Mouse (Mus musculus): ENCODE data around the gene Gm15517. TPM values are rescaled to one million over a fixed set of nuclear protein-coding genes. Genes with fewer than 3 reads are reported as not detected.
A peak's percentile ranks its signal among the peaks of the same experiment; 100 is the strongest.
"Not testable (repeated sequence)": the region's sequence is repeated elsewhere in the genome, so short reads cannot be mapped to it uniquely, and the experiment has no call there.

Gene Gm15517
- total RNA-seq (2021): not detected
- long read RNA-seq, experiment 1: 0 reads
- long read RNA-seq, experiment 2: 0 reads

DNA sequence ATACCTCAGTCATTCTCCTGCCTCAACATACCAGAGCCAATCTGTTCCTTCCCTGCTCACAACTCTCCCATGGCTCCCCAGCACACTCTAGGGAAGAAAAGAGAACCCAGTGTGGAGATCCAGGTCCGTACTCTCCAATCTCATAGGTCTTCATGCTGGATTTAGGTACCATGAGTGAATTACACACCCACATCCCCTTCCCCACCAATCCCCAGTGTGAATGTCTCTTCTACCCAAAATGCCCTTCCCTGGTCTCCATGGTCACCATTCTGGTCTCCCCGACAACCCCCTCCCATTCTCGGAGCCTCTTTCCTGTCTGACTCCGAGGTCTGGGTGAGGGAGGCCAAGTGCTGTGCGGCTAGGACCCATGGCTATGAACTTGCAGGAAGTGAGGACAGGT lies at the start of gene Gm15517:
Gm15517 (plus strand) TSS at position 301 of the 400 bp plus-strand sequence.
- Histone ChIP-seq H3K27ac (no peak within 1 kb of the TSS), H3K4me3 (no peak within 1 kb of the TSS)
- DNase-seq (ENCODE audit: low spot score in 2 of 2): no peak
- no peak for TF ChIP-seq CTCF (conservative IDR thresholded peaks at IDR 0.05)

DNA sequence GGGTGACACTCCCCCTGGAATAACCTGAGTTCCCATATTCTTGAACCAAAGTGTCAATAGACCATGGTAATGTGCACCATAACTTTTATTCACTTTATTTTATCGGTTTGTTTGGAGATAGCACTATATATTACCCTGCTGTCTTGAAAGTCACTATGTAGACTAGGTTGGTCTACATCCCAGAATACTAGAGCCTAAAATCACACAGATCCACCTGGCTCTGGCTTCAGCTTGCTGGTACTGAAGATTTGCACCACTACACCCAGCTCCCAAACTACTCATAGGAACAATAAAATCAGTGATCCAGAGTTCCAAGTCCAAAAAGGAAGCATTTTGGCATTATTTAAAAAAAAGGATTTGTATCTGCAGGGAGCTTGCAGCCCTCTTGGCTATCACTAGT lies 45.6 kb upstream of the Gm15517 start, which contains the start of gene Klk1b5:
Klk1b5 (plus strand) TSS at position 301 of the 400 bp plus-strand sequence.
- Histone ChIP-seq H3K4me3 (no peak within 1 kb of the TSS), H3K27ac (no peak within 1 kb of the TSS)
- DNase-seq (ENCODE audit: low spot score in 2 of 2): no peak
- no peak for TF ChIP-seq CTCF (conservative IDR thresholded peaks at IDR 0.05)

DNA sequence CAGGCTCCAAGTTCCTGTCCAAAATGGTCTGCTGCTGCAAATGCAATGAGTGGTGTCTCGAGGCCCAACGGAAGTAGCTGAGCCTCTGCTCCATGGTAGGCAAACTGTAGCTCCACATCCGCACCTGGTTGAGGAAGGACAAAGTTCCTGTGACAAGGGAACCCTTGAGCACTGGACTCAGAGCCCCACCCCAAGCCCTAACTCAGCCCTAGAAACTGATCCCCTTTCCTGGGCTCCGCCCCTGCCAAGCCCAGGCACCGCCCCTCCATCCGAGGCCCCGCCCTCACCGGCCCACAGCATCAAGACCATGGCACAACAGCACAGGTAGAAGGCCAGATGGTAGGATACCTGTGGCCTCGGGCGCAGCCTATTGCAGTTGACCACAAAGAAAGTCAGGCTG lies 39.6 kb upstream of the Gm15517 start:
- H3K27ac ChIP-seq; DNase-seq (ENCODE audit: low spot score in 2 of 2); H3K4me3 ChIP-seq: not testable (repeated sequence)

DNA sequence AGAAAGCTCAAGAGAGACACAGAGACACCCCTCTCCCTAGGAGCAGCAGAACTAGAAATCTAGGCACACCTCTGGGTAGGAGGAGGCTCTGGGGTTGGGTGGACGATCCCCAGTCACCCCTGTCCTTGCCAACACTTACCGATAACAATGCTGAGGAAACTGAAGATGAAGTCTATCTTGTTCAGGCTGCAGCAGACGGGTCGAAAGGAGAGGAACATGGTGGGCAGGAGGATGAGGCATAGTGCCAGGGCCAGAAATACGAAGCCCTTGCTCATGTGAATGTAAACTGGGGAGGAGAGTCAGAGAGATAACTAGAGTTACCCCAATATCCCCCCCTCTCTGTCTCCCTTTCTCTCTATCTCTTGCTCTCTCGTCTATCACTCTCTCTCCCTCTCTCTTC lies 38.9 kb upstream of the Gm15517 start:
- not testable (repeated sequence) for H3K27ac ChIP-seq; H3K4me3 ChIP-seq; DNase-seq (ENCODE audit: low spot score in 2 of 2)

DNA sequence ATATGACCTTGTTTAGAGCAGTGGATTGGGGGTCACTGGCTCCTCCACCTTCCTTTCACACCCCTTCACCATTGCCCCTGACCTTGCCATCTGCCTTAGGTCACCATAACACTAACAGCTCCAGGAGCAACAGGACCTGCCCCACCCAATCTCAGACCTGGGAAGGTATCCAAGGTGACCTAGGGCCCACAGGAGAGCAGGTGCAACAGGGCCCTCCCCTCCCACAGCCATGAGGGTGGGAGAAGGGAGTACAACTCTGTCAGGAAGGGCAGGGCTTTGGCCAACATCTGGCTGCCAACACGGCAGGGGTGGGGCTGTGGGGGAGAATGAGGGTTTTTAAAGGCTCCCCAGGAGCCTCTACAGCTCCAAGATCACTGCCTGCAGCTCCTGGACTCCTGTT lies 36.2 kb upstream of the Gm15517 start, which contains the start of gene Klk1:
Klk1 (plus strand) TSS at position 285 of the 400 bp plus-strand sequence.
- Histone ChIP-seq H3K4me3 (no peak within 1 kb of the TSS), H3K27ac (no peak within 1 kb of the TSS)
- no peak for TF ChIP-seq CTCF (conservative IDR thresholded peaks at IDR 0.05)
- DNase-seq (ENCODE audit: low spot score in 2 of 2): no peak

DNA sequence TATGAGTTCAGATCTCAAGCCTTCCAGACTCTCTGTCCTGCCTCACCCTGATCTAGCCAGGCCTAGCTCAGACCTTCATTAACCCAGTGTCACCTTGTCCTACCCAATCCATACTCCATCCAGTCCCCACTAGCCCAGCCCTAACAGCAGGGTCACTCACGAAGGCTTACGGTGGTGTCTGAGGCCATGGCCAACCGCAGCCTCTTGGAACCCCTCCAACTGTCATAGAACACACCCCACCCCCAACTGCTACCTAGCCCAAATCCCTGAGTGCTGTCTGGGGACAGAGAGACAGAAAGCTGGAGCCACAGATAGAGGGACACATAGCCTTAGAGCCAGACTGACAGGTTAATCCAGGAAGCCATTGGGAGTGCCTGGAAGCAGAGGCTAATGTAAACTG lies 25.3 kb upstream of the Gm15517 start, which contains the start of gene Gm36864:
Gm36864 (plus strand) TSS at position 269 of the 400 bp plus-strand sequence.
- Histone ChIP-seq H3K4me3 (no peak within 1 kb of the TSS), H3K27ac (no peak within 1 kb of the TSS)
- TF ChIP-seq CTCF (conservative IDR thresholded peaks at IDR 0.05): no peak
- DNase-seq (ENCODE audit: low spot score in 2 of 2): no peak

DNA sequence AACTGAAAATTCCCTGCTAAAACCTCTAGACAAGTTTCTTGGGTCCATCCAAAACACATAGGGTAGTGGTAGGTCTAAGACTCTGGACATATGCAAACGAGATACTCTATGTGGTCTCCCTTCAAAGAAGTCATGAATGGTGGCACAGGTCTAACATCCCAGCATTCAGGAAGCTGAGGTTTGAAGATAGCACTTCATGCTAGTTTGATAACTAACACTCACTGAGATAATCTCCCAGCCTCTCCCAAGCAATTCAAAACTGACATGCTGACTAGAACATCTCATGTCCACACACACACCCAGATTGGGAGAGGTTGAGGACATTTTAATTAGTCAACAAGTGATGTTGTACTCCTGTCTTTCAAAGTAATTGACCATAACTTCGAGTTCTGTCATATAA lies 21.3 kb upstream of the Gm15517 start:
- no peak for DNase-seq (ENCODE audit: low spot score in 2 of 2)
- Histone ChIP-seq H3K4me3 (no peak overlapping the region), H3K27ac (no peak overlapping the region)
- no peak for TF ChIP-seq CTCF (conservative IDR thresholded peaks at IDR 0.05)

DNA sequence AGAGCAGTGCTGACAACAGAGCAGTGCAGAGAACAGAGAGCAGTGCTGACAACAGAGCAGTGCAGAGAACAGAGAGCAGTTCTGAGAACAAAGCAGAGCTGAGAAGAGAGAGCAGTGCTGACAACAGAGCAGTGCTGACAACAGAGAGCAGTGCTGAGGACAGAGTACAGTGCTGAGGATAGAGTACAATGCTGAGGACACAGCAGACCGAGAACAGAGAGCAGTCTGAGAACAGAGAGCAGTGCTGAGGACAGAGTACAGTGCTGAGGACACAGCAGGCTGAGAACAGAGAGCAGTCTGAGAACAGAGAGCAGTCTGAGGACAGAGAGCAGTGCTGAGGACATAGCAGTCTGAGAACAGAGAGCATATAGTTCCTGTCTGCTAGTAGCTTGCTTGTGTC lies 20.5 kb upstream of the Gm15517 start:
- no peak for TF ChIP-seq CTCF (conservative IDR thresholded peaks at IDR 0.05)
- DNase-seq (ENCODE audit: low spot score in 2 of 2): no peak
- no peak overlapping the region for H3K4me3 ChIP-seq
- no peak overlapping the region for H3K27ac ChIP-seq

DNA sequence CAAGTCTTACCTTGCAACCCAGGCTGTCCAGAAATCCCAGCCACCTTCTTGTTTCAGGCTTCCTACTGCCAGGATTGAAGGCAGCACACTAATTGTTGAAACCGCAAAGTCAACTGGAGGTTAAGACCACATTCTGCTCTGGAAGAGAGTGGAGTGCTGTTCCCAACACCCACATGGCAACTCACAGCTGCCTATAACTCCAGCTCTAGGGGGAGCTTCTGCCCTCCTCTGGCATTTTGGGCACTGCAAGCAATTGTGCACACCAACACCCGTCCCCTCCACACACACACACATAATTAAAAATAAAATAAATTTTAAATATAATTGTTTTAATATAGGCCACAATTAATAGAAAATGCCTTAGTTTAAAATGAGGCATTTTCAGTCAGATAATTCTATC lies 20.1 kb upstream of the Gm15517 start:
- TF ChIP-seq CTCF (conservative IDR thresholded peaks at IDR 0.05): peak; percentile 56
- Histone ChIP-seq H3K4me3 (no peak overlapping the region), H3K27ac (no peak overlapping the region)
- DNase-seq (ENCODE audit: low spot score in 2 of 2): no peak

DNA sequence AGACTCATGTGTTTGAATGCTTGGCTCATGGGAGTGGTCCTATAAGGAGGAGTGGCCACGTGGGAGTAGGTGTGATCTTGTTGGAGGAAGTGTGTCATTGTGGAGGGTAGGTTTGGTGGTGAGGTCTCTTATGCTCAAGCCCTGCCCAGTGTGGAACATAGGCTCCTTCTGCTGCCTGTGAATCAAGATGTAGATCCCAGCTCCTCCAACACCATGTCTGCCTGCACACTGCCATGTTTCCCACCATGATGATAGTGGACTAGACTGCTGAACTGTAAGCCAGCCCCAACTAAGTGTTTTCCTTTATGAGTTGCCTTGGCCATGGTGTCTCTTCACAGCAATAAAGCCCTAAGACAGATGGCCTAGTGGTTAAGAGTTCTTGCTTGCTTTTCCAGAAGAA lies 17.2 kb upstream of the Gm15517 start:
- no peak overlapping the region for H3K27ac ChIP-seq
- no peak for TF ChIP-seq CTCF (conservative IDR thresholded peaks at IDR 0.05)
- H3K4me3 ChIP-seq: no peak overlapping the region
- no peak for DNase-seq (ENCODE audit: low spot score in 2 of 2)

DNA sequence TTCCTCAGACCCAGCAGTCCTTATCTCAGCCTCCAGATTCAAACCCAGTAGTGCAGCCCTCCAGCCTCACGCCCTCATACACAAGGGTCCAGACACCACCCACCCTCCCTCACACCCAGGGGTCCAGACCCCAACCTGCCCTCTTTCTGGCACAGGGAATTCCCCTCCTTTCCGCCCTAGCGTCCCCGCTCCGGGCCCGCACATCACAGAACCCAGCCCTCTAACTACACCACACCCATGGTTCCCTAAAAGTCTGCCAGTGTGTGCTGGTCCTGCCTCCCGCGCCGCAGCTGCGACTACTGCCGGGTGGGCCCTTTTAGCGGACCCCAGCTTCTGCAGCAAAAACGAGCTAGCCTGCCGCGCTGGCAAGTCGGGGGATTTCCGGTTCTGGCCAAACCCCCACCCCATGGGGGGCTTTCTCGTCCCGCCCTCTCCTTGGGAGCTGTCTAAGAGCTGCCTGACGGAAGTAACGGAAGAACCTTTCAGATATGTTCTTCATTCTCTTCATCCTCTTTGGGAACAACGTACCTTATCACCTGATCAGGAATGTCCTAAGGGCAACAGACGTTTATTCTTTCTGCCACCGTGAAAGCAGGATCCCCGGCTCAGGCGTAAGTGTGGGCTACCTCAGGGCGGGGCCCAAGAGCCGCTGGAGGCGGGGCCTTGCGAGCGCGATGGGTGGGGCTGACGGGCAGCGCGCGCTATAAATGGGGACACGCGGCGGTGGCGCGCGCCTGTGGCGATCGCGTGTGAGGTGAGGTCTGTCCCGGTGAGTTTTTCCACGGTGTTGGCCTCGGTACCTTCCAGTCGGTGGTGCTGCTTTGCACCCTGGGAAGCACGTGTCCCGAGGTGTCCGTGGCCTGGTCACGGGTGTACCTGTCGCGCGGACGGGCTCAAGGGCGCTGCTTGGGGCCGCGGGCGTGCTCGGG lies 14.9 kb upstream of the Gm15517 start, which contains the start of the genes 1700028J19Rik and 2410002F23Rik:
1700028J19Rik (minus strand) TSS at position 641 of the 929 bp plus-strand sequence.
2410002F23Rik (plus strand) TSS at position 668 of the 929 bp plus-strand sequence.
- Histone ChIP-seq H3K27ac (peak within 1 kb of the TSS; percentile 100), H3K4me3 (peak within 1 kb of the TSS; percentile 99)
- DNase-seq (ENCODE audit: low spot score in 2 of 2): peak; percentile 89 to 91
- TF ChIP-seq CTCF (conservative IDR thresholded peaks at IDR 0.05): no peak

DNA sequence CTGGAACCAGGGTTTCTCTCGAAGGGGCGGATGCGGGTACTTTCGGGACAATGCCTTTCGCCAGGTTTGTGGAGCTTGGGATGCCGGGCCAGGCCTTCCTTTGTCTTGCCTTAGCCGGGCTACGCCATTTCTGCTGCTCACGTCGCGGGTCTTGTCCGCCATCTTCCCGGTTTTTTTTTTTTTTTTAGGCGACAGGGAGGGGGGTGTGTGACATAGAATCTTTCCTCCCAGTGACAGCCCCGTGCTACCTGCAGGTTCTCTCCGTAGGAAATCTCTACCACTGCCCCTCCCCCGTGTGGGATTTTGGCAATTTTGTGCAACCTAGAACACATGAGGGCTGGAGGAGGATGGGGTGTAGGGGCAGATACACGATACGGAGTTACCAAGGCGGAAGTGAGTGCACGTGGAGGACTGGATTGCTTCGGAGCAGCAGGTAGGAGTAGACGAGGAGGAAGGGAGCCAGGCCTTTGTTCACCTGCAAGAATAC lies 14.2 kb upstream of the Gm15517 start:
- peak overlapping the region; percentile 99 for H3K4me3 ChIP-seq
- H3K27ac ChIP-seq: peak overlapping the region; percentile 100
- TF ChIP-seq CTCF (conservative IDR thresholded peaks at IDR 0.05): no peak
- DNase-seq (ENCODE audit: low spot score in 2 of 2): peak in 1 of 2 experiments; percentile 48

DNA sequence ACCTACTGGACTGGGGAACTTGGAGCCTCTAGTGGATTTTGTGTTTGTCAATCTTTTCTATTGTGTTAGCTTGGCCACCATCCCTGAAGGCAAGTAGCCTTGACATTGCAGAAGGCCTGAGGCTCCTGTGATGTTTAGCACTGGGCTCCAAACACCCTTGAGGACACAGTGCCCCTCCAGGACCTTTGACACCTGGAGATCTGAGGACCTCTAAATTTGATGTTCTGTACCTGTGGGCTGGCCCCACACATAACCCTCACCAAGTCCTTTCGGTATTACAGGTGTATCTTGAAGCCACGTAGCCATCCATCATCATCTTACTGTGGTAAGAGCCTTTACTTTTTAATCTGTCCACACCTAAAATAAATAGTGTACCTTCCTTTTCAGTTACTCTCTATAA lies 13.3 kb upstream of the Gm15517 start:
- no peak for TF ChIP-seq CTCF (conservative IDR thresholded peaks at IDR 0.05)
- DNase-seq (ENCODE audit: low spot score in 2 of 2): no peak
- H3K4me3 ChIP-seq: peak overlapping the region; percentile 99; the same call in 1 of the 2 replicates
- no peak overlapping the region for H3K27ac ChIP-seq
